Mouse (Mus musculus): Measurements from ENCODE around the gene Ugt1a6b. TPM values are rescaled to one million over a fixed set of nuclear protein-coding genes. Genes with fewer than 3 reads are reported as not detected.
A peak's percentile ranks its signal among the peaks of the same experiment; 100 is the strongest.
"Not testable (repeated sequence)": the region's sequence is repeated elsewhere in the genome, so short reads cannot be mapped to it uniquely, and the experiment has no call there.

Gene Ugt1a6b
- polyA plus RNA-seq, 1 experiment from 2014 or later = not detected

DNA sequence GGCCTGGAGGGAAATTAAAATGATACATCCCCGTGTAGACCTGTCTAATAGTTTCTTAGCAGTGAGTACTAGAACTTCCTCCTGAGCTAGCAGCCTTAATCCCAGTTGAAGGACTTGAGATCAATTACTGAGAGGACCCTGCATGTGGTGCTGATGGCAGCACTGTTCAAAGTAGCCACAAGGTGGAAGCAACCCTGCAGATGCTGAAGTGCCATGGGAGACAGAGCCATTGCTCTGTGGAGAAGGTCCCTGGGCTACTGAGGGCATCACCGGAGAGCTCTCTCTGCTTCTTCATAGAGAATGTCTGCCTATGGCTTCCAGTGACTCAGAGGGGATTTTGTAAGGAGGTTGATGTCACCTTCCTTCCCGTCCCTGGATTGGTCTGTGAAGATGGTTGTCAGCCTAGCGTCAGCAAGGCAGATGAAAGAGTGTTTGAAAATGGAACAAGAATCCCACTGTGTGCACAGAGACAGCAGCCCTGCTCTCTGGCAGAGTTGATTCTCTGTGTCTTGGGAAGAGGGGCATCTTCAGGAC lies 22.8 kb downstream of the Ugt1a6b start:
- not testable (repeated sequence) for H3K4me2 ChIP-seq; H3K27ac ChIP-seq (replicated peaks); H3K27me3 ChIP-seq (replicated peaks); H3K4me3 ChIP-seq (replicated peaks); ATAC-seq (ENCODE audit: low FRiP score); H3K4me1 ChIP-seq; H3K9me3 ChIP-seq (replicated peaks); H3K36me3 ChIP-seq; H3K9ac ChIP-seq (replicated peaks)
- WGBS = 82% methylated on average over 4 of the region's 4 CpGs

DNA sequence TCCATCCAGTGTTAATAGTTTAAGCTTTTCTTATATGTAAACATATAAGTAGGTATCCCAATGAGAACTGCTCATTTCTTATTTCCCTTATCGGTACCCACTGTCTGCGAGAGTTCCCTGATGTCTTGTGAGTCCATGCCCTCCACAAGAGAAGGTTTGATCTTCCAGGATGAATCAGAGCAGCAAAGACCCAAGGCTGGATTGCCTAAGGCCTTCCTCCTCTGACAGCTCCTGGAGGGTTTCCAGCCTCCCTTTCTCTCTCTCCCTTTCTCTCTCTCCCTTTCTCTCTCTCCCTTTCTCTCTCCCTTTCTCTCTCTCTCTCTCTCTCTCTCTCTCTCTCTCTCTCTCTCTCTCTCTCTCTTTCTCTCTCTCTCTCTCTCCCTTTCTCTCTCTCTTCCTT lies 26.0 kb downstream of the Ugt1a6b start:
- H3K36me3 ChIP-seq; H3K27me3 ChIP-seq (replicated peaks); H3K4me1 ChIP-seq; H3K27ac ChIP-seq (replicated peaks); H3K9ac ChIP-seq (replicated peaks); ATAC-seq (ENCODE audit: low FRiP score); H3K4me3 ChIP-seq (replicated peaks); H3K9me3 ChIP-seq (replicated peaks); H3K4me2 ChIP-seq: not testable (repeated sequence)
- 93% methylated on average over 2 of the region's 2 CpGs for WGBS

DNA sequence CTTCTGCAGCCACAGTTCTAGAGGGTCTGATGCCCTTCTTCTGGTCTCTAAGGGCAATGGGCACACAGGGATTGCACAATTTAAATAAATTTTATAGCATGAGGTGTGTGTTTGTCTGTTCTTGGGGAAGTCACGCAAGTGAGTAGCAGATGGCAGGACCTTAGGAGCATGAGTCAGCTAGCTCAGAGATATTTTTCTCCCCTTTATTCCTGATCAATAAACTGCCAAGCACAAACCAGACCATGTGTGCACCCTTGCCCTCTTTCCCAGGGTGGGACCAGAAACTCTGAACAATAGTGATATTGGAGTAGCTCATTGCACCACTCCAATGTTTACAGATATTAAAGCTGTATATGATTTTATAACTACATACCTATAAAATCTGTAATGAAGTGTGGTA lies 27.2 kb downstream of the Ugt1a6b start:
- not testable (repeated sequence) for H3K4me1 ChIP-seq; H3K27ac ChIP-seq (replicated peaks); H3K9ac ChIP-seq (replicated peaks); H3K9me3 ChIP-seq (replicated peaks); H3K36me3 ChIP-seq; H3K4me2 ChIP-seq; H3K4me3 ChIP-seq (replicated peaks); H3K27me3 ChIP-seq (replicated peaks); ATAC-seq (ENCODE audit: low FRiP score)
- 86% methylated on average over 1 of the region's 1 CpGs for WGBS

DNA sequence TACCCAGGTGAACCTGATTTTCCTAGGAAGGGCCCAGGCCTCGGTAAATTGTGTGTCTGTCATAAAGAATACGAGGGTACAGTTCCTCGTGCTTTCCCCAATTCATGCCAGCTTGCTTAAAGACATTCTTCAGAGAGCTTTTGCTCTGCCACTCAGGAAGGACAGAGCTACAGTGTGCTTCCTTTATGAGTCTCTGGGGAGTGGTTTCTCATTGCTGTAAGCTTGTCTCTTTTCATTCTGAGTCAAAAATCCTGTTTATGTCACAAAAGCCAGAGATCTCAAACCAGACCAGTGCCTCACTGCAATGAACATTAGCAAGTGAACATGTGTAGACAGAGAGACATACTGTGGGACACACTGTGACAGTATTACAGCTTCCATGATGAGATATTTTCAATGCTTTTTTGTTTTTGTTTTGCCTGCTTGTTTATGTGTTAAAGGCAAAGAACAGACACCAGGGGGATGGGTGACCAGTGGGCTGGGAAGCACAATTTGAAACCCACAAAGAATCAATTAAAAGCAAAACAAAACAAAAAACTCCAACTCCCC lies 30.9 kb downstream of the Ugt1a6b start:
- Histone ChIP-seq H3K9me3 (replicated peaks) (no peaks in the 10 kb centered on the region), H3K27me3 (replicated peaks) (no peaks in the 10 kb centered on the region), H3K36me3 (no peaks in the 10 kb centered on the region), H3K4me3 (replicated peaks) (no peak overlapping the region), H3K27ac (replicated peaks) (peak overlapping the region; percentile 51; the same call in 1 of the 2 replicates), H3K4me1 (peaks cover 5% of the 10 kb centered on the region; the same call in 1 of the 2 replicates), H3K9ac (replicated peaks) (no peak overlapping the region), H3K4me2 (no peak overlapping the region)
- 40% methylated on average over 3 of the region's 3 CpGs for WGBS
- no peak for ATAC-seq (ENCODE audit: low FRiP score)

DNA sequence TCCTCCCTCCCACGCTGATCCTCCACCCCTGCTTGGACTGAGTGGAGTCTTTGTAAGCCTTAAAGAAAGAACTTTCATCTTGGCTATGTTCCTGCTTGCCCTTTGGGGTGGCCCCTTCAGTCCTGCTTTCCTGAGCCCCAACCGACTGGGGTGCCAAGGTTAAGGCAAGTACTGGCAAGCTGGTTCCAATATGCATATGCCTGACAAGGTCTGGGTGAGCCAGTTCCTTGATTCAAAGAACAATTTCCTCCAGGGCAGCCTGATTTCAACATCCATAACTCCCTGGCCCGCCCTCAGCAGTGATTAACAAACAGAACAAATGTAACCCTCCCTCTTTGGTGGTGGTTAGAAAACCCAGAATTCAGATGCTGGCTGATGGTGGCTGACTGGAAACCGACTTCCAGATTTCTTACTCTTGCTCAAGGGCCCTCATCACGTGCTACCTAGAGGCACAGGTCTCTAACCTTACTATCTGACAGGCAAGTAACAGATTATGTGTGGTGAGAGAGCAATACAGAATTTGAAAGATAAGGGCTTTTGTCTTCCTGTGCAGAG lies 31.5 kb downstream of the Ugt1a6b start, which contains the start of gene Ugt1a6a:
Ugt1a6a (plus strand) TSS at position 353 of the 555 bp plus-strand sequence.
- not testable (repeated sequence) for H3K9me3 ChIP-seq (replicated peaks); ATAC-seq (ENCODE audit: low FRiP score); H3K4me3 ChIP-seq (replicated peaks); H3K36me3 ChIP-seq; H3K4me2 ChIP-seq; H3K27me3 ChIP-seq (replicated peaks); H3K9ac ChIP-seq (replicated peaks); H3K4me1 ChIP-seq
- H3K27ac ChIP-seq (replicated peaks) = peak within 1 kb of the TSS; percentile 51; the same call in 1 of the 2 replicates
- WGBS = 52% methylated on average over 5 of the region's 5 CpGs

DNA sequence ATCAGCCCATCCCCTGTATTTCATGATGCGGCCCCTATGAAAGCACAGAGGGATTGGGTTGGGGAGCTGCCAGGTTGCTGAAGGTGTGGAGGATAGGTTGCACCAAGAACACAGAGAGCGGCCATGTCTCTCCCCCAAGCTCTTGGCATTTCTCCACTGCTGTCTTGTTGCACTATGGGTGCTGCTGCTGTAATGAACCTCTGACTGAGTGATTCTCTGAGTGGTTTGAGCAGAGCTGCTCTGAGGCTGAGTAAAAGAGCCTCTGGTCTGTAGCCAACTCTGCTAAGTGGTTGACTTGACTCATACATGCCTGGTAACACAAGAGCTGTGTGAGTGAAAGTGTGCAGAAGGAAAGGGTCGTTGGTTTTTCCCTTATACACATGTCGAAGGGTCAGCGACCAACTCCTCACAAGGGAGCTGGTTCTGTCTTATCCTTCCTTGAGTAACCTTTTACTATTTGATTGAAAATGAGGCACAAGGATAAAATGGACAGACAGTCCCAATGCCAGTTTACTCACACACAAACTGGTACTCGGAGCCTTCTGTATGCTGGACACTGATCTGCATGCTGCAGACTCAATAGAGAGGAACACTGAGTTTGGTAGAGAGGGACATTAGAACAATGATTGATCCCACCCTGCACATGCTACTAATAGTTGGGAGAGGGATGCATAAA lies 32.3 kb downstream of the Ugt1a6b start:
- not testable (repeated sequence) for H3K9ac ChIP-seq (replicated peaks); ATAC-seq (ENCODE audit: low FRiP score); H3K4me2 ChIP-seq; H3K4me1 ChIP-seq; H3K9me3 ChIP-seq (replicated peaks); H3K36me3 ChIP-seq; H3K4me3 ChIP-seq (replicated peaks); H3K27me3 ChIP-seq (replicated peaks); H3K27ac ChIP-seq (replicated peaks)
- WGBS = 93% methylated on average over 6 of the region's 6 CpGs

DNA sequence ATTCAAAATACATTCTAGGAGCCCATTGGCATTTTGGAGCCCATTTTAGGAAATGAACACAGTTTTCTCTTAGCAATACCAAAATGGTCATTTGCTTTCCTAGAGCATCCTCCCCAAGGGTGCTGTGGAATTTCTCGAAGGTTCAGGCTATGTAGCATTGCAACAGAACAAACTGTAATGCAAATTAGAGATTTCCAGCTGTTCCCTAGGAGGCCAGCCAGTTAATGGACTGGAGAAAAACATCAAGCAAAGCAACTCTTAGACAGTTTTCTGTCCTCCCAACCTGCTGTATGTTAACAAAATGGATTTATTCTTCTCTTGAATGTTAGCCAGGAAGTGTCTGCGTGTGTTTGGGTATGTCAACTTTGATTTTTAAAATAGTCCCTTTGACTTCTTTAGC lies 33.6 kb downstream of the Ugt1a6b start:
- no peak for ATAC-seq (ENCODE audit: low FRiP score)
- no peak overlapping the region for H3K9ac ChIP-seq (replicated peaks)
- WGBS = 63% methylated on average over 2 of the region's 2 CpGs

DNA sequence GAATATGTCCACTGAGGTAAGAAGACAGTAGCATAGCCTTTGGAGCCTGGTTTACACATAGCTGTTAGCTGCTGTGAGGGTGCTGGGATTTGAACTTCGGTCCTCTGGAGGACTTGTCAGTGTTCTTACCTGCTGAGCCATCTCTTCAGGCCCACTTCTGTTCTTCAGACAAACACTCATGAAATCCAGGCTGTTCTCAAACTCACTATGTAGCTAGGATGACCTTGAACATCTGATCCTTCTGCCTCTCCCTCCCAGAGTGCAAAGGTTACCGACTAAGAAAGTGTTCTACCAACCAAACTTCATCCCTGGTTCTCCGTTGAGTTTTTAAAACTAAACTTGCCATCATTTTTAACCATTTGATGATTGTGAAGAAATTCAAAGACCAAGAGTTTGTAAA lies 34.2 kb downstream of the Ugt1a6b start:
- Histone ChIP-seq H3K4me1 (peaks cover 5% of the 10 kb centered on the region; the same call in 1 of the 2 replicates), H3K4me2 (no peak overlapping the region), H3K9ac (replicated peaks) (no peak overlapping the region), H3K36me3 (no peaks in the 10 kb centered on the region), H3K27me3 (replicated peaks) (no peaks in the 10 kb centered on the region), H3K9me3 (replicated peaks) (no peaks in the 10 kb centered on the region), H3K4me3 (replicated peaks) (no peak overlapping the region), H3K27ac (replicated peaks) (no peak overlapping the region)
- ATAC-seq (ENCODE audit: low FRiP score) = no peak
- whole genome bisulfite sequencing = 87% methylated on average over 3 of the region's 3 CpGs

More for the DNA sequence above, 33.6 kb downstream of the Ugt1a6b start:
- Histone ChIP-seq H3K9me3 (replicated peaks) (no peaks in the 10 kb centered on the region), H3K36me3 (no peaks in the 10 kb centered on the region), H3K4me3 (replicated peaks) (no peak overlapping the region), H3K4me2 (no peak overlapping the region), H3K4me1 (peaks cover 5% of the 10 kb centered on the region; the same call in 1 of the 2 replicates), H3K27me3 (replicated peaks) (no peaks in the 10 kb centered on the region), H3K27ac (replicated peaks) (no peak overlapping the region)

DNA sequence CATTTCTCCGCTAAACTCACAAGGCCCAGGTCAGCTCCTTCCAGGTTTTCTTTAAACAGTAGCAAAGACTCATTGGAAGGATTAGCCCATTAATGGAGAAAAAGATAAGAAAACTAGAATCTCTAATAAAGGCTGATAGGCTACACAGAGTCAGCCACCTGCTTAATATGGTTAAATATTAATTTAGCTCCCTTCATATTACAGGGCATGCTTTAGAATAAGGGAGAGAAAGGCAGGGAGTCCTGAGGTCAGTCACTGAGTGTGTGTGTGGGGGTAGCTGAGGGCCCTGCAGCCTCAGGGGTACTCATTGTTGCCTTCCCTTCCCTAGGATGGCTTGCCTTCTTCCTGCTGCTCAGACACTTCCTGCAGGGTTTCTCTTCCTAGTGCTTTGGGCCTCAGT lies 35.1 kb downstream of the Ugt1a6b start:
- Histone ChIP-seq H3K27me3 (replicated peaks) (no peaks in the 10 kb centered on the region), H3K4me3 (replicated peaks) (no peak overlapping the region), H3K9me3 (replicated peaks) (no peaks in the 10 kb centered on the region), H3K4me1 (peaks cover 5% of the 10 kb centered on the region; the same call in 1 of the 2 replicates), H3K9ac (replicated peaks) (no peak overlapping the region), H3K27ac (replicated peaks) (no peak overlapping the region), H3K36me3 (no peaks in the 10 kb centered on the region), H3K4me2 (no peak overlapping the region)
- WGBS = 95% methylated on average over 1 of the region's 1 CpGs
- no peak for ATAC-seq (ENCODE audit: low FRiP score)

DNA sequence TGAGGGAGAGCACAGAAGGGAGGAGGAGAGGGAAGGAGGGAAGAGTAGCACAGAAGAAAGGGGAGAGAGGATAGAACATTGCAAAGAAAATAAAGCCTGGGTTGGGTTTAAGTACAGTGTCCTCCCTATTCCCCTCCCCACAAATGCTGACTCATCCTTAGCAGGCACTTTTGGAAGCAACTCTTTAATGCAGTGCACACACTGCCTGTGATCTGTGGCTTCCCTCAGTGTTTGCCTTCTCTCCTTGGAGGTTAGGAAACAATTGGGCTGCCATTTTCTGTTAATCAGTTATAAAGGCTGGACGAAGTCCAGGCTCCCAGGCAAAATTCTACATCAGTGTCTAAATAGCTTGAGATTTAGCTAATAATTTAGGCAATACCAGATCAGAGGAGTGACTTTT lies 37.4 kb downstream of the Ugt1a6b start:
- WGBS = 51% methylated on average over 1 of the region's 1 CpGs
- H3K9me3 ChIP-seq (replicated peaks); H3K27me3 ChIP-seq (replicated peaks); ATAC-seq (ENCODE audit: low FRiP score); H3K36me3 ChIP-seq; H3K4me2 ChIP-seq; H3K9ac ChIP-seq (replicated peaks); H3K4me1 ChIP-seq; H3K4me3 ChIP-seq (replicated peaks); H3K27ac ChIP-seq (replicated peaks): not testable (repeated sequence)

DNA sequence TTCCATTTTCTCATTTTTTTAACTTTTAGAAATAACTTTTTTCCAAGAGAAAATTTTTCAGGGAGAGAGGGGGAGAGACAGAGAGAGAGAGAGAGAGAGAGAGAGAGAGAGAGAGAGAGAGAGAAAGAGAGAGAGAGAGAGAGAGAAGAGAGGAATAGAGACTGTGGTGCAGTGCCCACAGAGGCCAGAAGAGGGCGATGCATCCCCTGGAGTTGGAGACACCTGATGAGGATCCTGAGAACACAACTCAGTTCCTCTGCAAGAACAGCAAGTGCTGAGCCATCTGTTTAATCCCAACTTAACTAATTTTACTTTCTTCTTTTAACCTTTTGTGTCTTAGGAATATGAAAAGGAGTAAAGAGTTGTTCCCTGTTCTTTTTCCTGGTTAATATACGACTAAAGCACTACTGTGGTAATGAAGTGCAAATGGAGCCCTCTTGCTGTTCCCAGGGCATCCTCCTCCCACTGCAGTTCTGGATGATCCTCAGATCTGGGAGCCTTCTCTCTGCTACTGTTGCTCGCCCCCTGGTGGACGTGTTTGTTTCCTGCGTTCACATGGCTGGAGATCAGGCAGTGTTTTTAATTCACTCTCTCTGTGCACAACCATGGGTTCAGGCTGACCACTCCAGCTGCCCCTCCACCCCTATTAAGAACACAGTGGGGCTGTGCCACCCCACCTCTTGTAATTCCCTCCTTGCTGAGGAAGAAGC lies 41.1 kb downstream of the Ugt1a6b start:
- H3K9ac ChIP-seq (replicated peaks); ATAC-seq (ENCODE audit: low FRiP score); H3K4me1 ChIP-seq; H3K4me2 ChIP-seq; H3K27me3 ChIP-seq (replicated peaks); H3K27ac ChIP-seq (replicated peaks); H3K36me3 ChIP-seq; H3K4me3 ChIP-seq (replicated peaks); H3K9me3 ChIP-seq (replicated peaks): not testable (repeated sequence)
- WGBS = 2% methylated on average over 5 of the region's 5 CpGs
